Mouse (Mus musculus): ENCODE data around the gene Lmbr1l. TPM values are rescaled to one million over a fixed set of nuclear protein-coding genes. Genes with fewer than 3 reads are reported as not detected.

The Lmbr1l gene
- polyA plus RNA-seq, 1 experiment from 2014 or later = 5.5 TPM

GRCm38 (mm10) chr15:98887526-98887925, 30.5 kb downstream of the Lmbr1l start:
- Histone ChIP-seq H3K27ac (ENCODE audit: low read depth) (no peak overlapping the region), H3K36me3 (ENCODE audit: control insufficient read depth, insufficient read depth, low read length) (no peaks in the 10 kb centered on the region), H3K4me2 (ENCODE audit: low read length) (no peak overlapping the region), H3K4me1 (replicated peaks; ENCODE audit: control insufficient read depth, insufficient read depth, low read length) (no peaks in the 10 kb centered on the region), H3K4me3 (ENCODE audit: low read depth, low read length) (no peak overlapping the region), H3K9me3 (ENCODE audit: control insufficient read depth, low read length) (no peaks in the 10 kb centered on the region), H3K27me3 (replicated peaks; ENCODE audit: control insufficient read depth, insufficient read depth, low read length) (peaks cover 15% of the 10 kb centered on the region), H3K9ac (ENCODE audit: low read length) (no peak overlapping the region)
- DNase-seq (ENCODE audit: low spot score) (no peak), ATAC-seq (replicated peaks; ENCODE audit: low FRiP score, low TSS enrichment, low read depth) (no peak)
- 76% methylated on average over 7 of the region's 7 CpGs for WGBS

GRCm38 (mm10) chr15:98886667-98887387, 31.2 kb downstream of the Lmbr1l start:
- Histone ChIP-seq H3K9ac (ENCODE audit: low read length) (no peak overlapping the region), H3K4me3 (ENCODE audit: low read depth, low read length) (no peak overlapping the region), H3K36me3 (ENCODE audit: control insufficient read depth, insufficient read depth, low read length) (no peaks in the 10 kb centered on the region), H3K4me1 (replicated peaks; ENCODE audit: control insufficient read depth, insufficient read depth, low read length) (no peaks in the 10 kb centered on the region), H3K27me3 (replicated peaks; ENCODE audit: control insufficient read depth, insufficient read depth, low read length) (peaks cover 10% of the 10 kb centered on the region), H3K9me3 (ENCODE audit: control insufficient read depth, low read length) (no peaks in the 10 kb centered on the region), H3K27ac (ENCODE audit: low read depth) (no peak overlapping the region), H3K4me2 (ENCODE audit: low read length) (no peak overlapping the region)
- no peak for ATAC-seq (replicated peaks; ENCODE audit: low FRiP score, low TSS enrichment, low read depth)
- WGBS = 57% methylated on average over 8 of the region's 8 CpGs
- no peak for DNase-seq (ENCODE audit: low spot score)

GRCm38 (mm10) chr15:98884106-98884505, 33.9 kb downstream of the Lmbr1l start:
- Histone ChIP-seq H3K4me2 (ENCODE audit: low read length) (no peak overlapping the region), H3K27me3 (replicated peaks; ENCODE audit: control insufficient read depth, insufficient read depth, low read length) (no peaks in the 10 kb centered on the region), H3K4me3 (ENCODE audit: low read depth, low read length) (no peak overlapping the region), H3K36me3 (ENCODE audit: control insufficient read depth, insufficient read depth, low read length) (no peaks in the 10 kb centered on the region), H3K9me3 (ENCODE audit: control insufficient read depth, low read length) (no peaks in the 10 kb centered on the region), H3K27ac (ENCODE audit: low read depth) (no peak overlapping the region), H3K4me1 (replicated peaks; ENCODE audit: control insufficient read depth, insufficient read depth, low read length) (peaks cover 6% of the 10 kb centered on the region), H3K9ac (ENCODE audit: low read length) (no peak overlapping the region)
- 71% methylated on average over 1 of the region's 1 CpGs for WGBS
- ATAC-seq (replicated peaks; ENCODE audit: low FRiP score, low TSS enrichment, low read depth) = no peak
- DNase-seq (ENCODE audit: low spot score) = no peak

- ATAC-seq (replicated peaks; ENCODE audit: low FRiP score, low TSS enrichment, low read depth) (no peak), DNase-seq (ENCODE audit: low spot score) (no peak)
- no peak overlapping the region for H3K27ac ChIP-seq (ENCODE audit: low read depth)
- H3K4me2 ChIP-seq (ENCODE audit: low read length) = no peak overlapping the region
- H3K9ac ChIP-seq (ENCODE audit: low read length) = no peak overlapping the region
- no peaks in the 10 kb centered on the region for H3K27me3 ChIP-seq (replicated peaks; ENCODE audit: control insufficient read depth, insufficient read depth, low read length)
- H3K9me3 ChIP-seq (ENCODE audit: control insufficient read depth, low read length) = no peaks in the 10 kb centered on the region
- H3K4me1 ChIP-seq (replicated peaks; ENCODE audit: control insufficient read depth, insufficient read depth, low read length) = peaks cover 6% of the 10 kb centered on the region
- no peak overlapping the region for H3K4me3 ChIP-seq (ENCODE audit: low read depth, low read length)
- no peaks in the 10 kb centered on the region for H3K36me3 ChIP-seq (ENCODE audit: control insufficient read depth, insufficient read depth, low read length)
Observed at GRCm38 (mm10) chr15:98883661-98884060, 34.4 kb downstream of the Lmbr1l start.

- Histone ChIP-seq H3K4me2 (ENCODE audit: low read length) (peak overlapping the region; percentile 97), H3K4me1 (replicated peaks; ENCODE audit: control insufficient read depth, insufficient read depth, low read length) (peaks cover 6% of the 10 kb centered on the region), H3K36me3 (ENCODE audit: control insufficient read depth, insufficient read depth, low read length) (peaks cover 4% of the 10 kb centered on the region; the same call in 1 of the 2 replicates), H3K9ac (ENCODE audit: low read length) (peak overlapping the region; percentile 53; the same call in 1 of the 2 replicates), H3K27me3 (replicated peaks; ENCODE audit: control insufficient read depth, insufficient read depth, low read length) (no peaks in the 10 kb centered on the region), H3K9me3 (ENCODE audit: control insufficient read depth, low read length) (no peaks in the 10 kb centered on the region), H3K27ac (ENCODE audit: low read depth) (peak overlapping the region; percentile 52; the same call in 1 of the 2 replicates), H3K4me3 (ENCODE audit: low read depth, low read length) (peak overlapping the region; percentile 74)
- ATAC-seq (replicated peaks; ENCODE audit: low FRiP score, low TSS enrichment, low read depth) (peak; percentile 32; the same call in 1 of the 2 replicates), DNase-seq (ENCODE audit: low spot score) (no peak)
- 16% methylated on average over 5 of the region's 5 CpGs for WGBS
Observed at GRCm38 (mm10) chr15:98881656-98882008, 36.4 kb downstream of the Lmbr1l start.

- ATAC-seq (replicated peaks; ENCODE audit: low FRiP score, low TSS enrichment, low read depth) = peak; percentile 96
- H3K4me2 ChIP-seq (ENCODE audit: low read length) = peak overlapping the region; percentile 97
- H3K36me3 ChIP-seq (ENCODE audit: control insufficient read depth, insufficient read depth, low read length) = peaks cover 4% of the 10 kb centered on the region; the same call in 1 of the 2 replicates
- WGBS = under 1% methylated on average over 47 of the region's 48 CpGs
- H3K27me3 ChIP-seq (replicated peaks; ENCODE audit: control insufficient read depth, insufficient read depth, low read length) = no peaks in the 10 kb centered on the region
- peak overlapping the region; percentile 53 for H3K9ac ChIP-seq (ENCODE audit: low read length)
- H3K4me1 ChIP-seq (replicated peaks; ENCODE audit: control insufficient read depth, insufficient read depth, low read length) = peaks cover 6% of the 10 kb centered on the region
- no peaks in the 10 kb centered on the region for H3K9me3 ChIP-seq (ENCODE audit: control insufficient read depth, low read length)
- peak overlapping the region; percentile 71 for H3K27ac ChIP-seq (ENCODE audit: low read depth)
- H3K4me3 ChIP-seq (ENCODE audit: low read depth, low read length) = peak overlapping the region; percentile 74
- DNase-seq (ENCODE audit: low spot score) = peak; percentile 93
Observed at GRCm38 (mm10) chr15:98880978-98881655, 36.9 kb downstream of the Lmbr1l start.

GRCm38 (mm10) chr15:98877331-98877730, 40.7 kb downstream of the Lmbr1l start:
- H3K36me3 ChIP-seq (ENCODE audit: control insufficient read depth, insufficient read depth, low read length) = peaks cover 4% of the 10 kb centered on the region; the same call in 1 of the 2 replicates
- H3K9me3 ChIP-seq (ENCODE audit: control insufficient read depth, low read length) = no peaks in the 10 kb centered on the region
- H3K4me1 ChIP-seq (replicated peaks; ENCODE audit: control insufficient read depth, insufficient read depth, low read length) = peaks cover 6% of the 10 kb centered on the region
- DNase-seq (ENCODE audit: low spot score) (peak; percentile 72), ATAC-seq (replicated peaks; ENCODE audit: low FRiP score, low TSS enrichment, low read depth) (no peak)
- 13% methylated on average over 3 of the region's 3 CpGs for WGBS
- no peak overlapping the region for H3K27ac ChIP-seq (ENCODE audit: low read depth)
- H3K4me2 ChIP-seq (ENCODE audit: low read length) = no peak overlapping the region
- no peak overlapping the region for H3K4me3 ChIP-seq (ENCODE audit: low read depth, low read length)
- H3K27me3 ChIP-seq (replicated peaks; ENCODE audit: control insufficient read depth, insufficient read depth, low read length) = no peaks in the 10 kb centered on the region
- no peak overlapping the region for H3K9ac ChIP-seq (ENCODE audit: low read length)

- Histone ChIP-seq H3K36me3 (ENCODE audit: control insufficient read depth, insufficient read depth, low read length) (no peaks in the 10 kb centered on the region), H3K9ac (ENCODE audit: low read length) (peak overlapping the region; percentile 99), H3K4me1 (replicated peaks; ENCODE audit: control insufficient read depth, insufficient read depth, low read length) (peaks cover 26% of the 10 kb centered on the region), H3K27ac (ENCODE audit: low read depth) (peak overlapping the region; percentile 98), H3K27me3 (replicated peaks; ENCODE audit: control insufficient read depth, insufficient read depth, low read length) (no peaks in the 10 kb centered on the region), H3K9me3 (ENCODE audit: control insufficient read depth, low read length) (no peaks in the 10 kb centered on the region), H3K4me3 (ENCODE audit: low read depth, low read length) (peak overlapping the region; percentile 99), H3K4me2 (ENCODE audit: low read length) (peak overlapping the region; percentile 99)
- 1% methylated on average over 50 of the region's 51 CpGs for WGBS
- peak; percentile 88 for ATAC-seq (replicated peaks; ENCODE audit: low FRiP score, low TSS enrichment, low read depth)
- DNase-seq (ENCODE audit: low spot score) = peak; percentile 98
Observed at GRCm38 (mm10) chr15:98871916-98872888, 45.8 kb downstream of the Lmbr1l start.
